Mouse (Mus musculus): Measurements from ENCODE around the gene Stk16. TPM values are rescaled to one million over a fixed set of nuclear protein-coding genes. Genes with fewer than 3 reads are reported as not detected.

Stk16 gene
- polyA plus RNA-seq (2015; fragmentation: Nextera tagmentation; extraction: Ambion mirVana): 108 and 120 TPM in 2 replicates

GRCm38 (mm10) chr1:75210136-75211087 lies at the start of gene Stk16, which contains the start of gene Glb1l:
Gene Stk16, plus strand, starts transcription at chr1:75210838.
Gene Glb1l, minus strand, starts transcription at chr1:75210813.
- peak within 1 kb of the TSS; percentile 87 for H3K4me2 ChIP-seq (ENCODE audit: low read depth, low read length)
- H3K36me3 ChIP-seq (ENCODE audit: control insufficient read depth, insufficient read depth, low read length): peaks cover 14% of the 10 kb centered on the region
- H3K9me3 ChIP-seq (ENCODE audit: control insufficient read depth, low read length): no peaks in the 10 kb centered on the region
- WGBS: 5% methylated on average over 42 of the region's 42 CpGs
- no peaks in the 10 kb centered on the region for H3K27me3 ChIP-seq (replicated peaks; ENCODE audit: control insufficient read depth, insufficient read depth, low read length)
- 0 out of 2 replicates have a peak within 1 kb of the TSS, but pooled peaks have one; percentile 42 for H3K27ac ChIP-seq (ENCODE audit: low read length)
- peak; percentile 86 for ATAC-seq
- peaks cover 55% of the 10 kb centered on the region for H3K4me1 ChIP-seq (ENCODE audit: control insufficient read depth, insufficient read depth, low read length)
- H3K4me3 ChIP-seq (ENCODE audit: low read length): peak within 1 kb of the TSS; percentile 90
- H3K9ac ChIP-seq (ENCODE audit: low read depth, low read length): peak within 1 kb of the TSS; percentile 96

GRCm38 (mm10) chr1:75168093-75168471 lies 42.6 kb upstream of the Stk16 start:
- peak; percentile 31 for ATAC-seq
- H3K27me3 ChIP-seq (replicated peaks; ENCODE audit: control insufficient read depth, insufficient read depth, low read length): no peaks in the 10 kb centered on the region
- peak overlapping the region; percentile 89 for H3K4me2 ChIP-seq (ENCODE audit: low read depth, low read length)
- H3K36me3 ChIP-seq (ENCODE audit: control insufficient read depth, insufficient read depth, low read length): peaks cover 7% of the 10 kb centered on the region
- peak overlapping the region; percentile 88 for H3K4me3 ChIP-seq (ENCODE audit: low read length)
- no peaks in the 10 kb centered on the region for H3K9me3 ChIP-seq (ENCODE audit: control insufficient read depth, low read length)
- peak overlapping the region; percentile 17 for H3K27ac ChIP-seq (ENCODE audit: low read length)
- peaks cover 13% of the 10 kb centered on the region for H3K4me1 ChIP-seq (ENCODE audit: control insufficient read depth, insufficient read depth, low read length)
- 7% methylated on average over 7 of the region's 7 CpGs for WGBS
- H3K9ac ChIP-seq (ENCODE audit: low read depth, low read length): peak overlapping the region; percentile 90

- Histone ChIP-seq H3K9me3 (ENCODE audit: control insufficient read depth, low read length) (no peaks in the 10 kb centered on the region), H3K27me3 (replicated peaks; ENCODE audit: control insufficient read depth, insufficient read depth, low read length) (no peaks in the 10 kb centered on the region), H3K36me3 (ENCODE audit: control insufficient read depth, insufficient read depth, low read length) (peaks cover 7% of the 10 kb centered on the region), H3K4me3 (ENCODE audit: low read length) (peak within 1 kb of the TSS; percentile 88), H3K9ac (ENCODE audit: low read depth, low read length) (peak within 1 kb of the TSS; percentile 90), H3K4me1 (ENCODE audit: control insufficient read depth, insufficient read depth, low read length) (peaks cover 13% of the 10 kb centered on the region), H3K4me2 (ENCODE audit: low read depth, low read length) (peak within 1 kb of the TSS; percentile 89), H3K27ac (ENCODE audit: low read length) (peak within 1 kb of the TSS; percentile 93)
- 2% methylated on average over 59 of the region's 59 CpGs for WGBS
- peak; percentile 99 for ATAC-seq
These were observed 41.9 kb upstream of the Stk16 start, which contains the start of gene Zfand2b for GRCm38 (mm10) chr1:75168472-75169464. Gene Zfand2b, plus strand, starts transcription at chr1:75168646.

GRCm38 (mm10) chr1:75179334-75180104 lies 31.1 kb upstream of the Stk16 start:
- Histone ChIP-seq H3K27me3 (replicated peaks; ENCODE audit: control insufficient read depth, insufficient read depth, low read length) (no peaks in the 10 kb centered on the region), H3K4me3 (ENCODE audit: low read length) (peak overlapping the region; percentile 63), H3K9ac (ENCODE audit: low read depth, low read length) (peak overlapping the region; percentile 75), H3K36me3 (ENCODE audit: control insufficient read depth, insufficient read depth, low read length) (peaks cover 18% of the 10 kb centered on the region), H3K27ac (ENCODE audit: low read length) (peak overlapping the region; percentile 39; the same call in 1 of the 2 replicates), H3K4me2 (ENCODE audit: low read depth, low read length) (peak overlapping the region; percentile 95), H3K9me3 (ENCODE audit: control insufficient read depth, low read length) (0 out of 2 replicates have a peak, but pooled peaks cover 3% of the 10 kb centered on the region), H3K4me1 (ENCODE audit: control insufficient read depth, insufficient read depth, low read length) (peaks cover 21% of the 10 kb centered on the region)
- peak; percentile 42 for ATAC-seq
- WGBS: 6% methylated on average over 23 of the region's 23 CpGs

GRCm38 (mm10) chr1:75180105-75180590 lies 30.5 kb upstream of the Stk16 start, which contains the start of gene Abcb6:
Gene Abcb6, minus strand, starts transcription at chr1:75180392.
- Histone ChIP-seq H3K36me3 (ENCODE audit: control insufficient read depth, insufficient read depth, low read length) (peaks cover 23% of the 10 kb centered on the region), H3K4me2 (ENCODE audit: low read depth, low read length) (peak within 1 kb of the TSS; percentile 95), H3K4me1 (ENCODE audit: control insufficient read depth, insufficient read depth, low read length) (peaks cover 21% of the 10 kb centered on the region), H3K27me3 (replicated peaks; ENCODE audit: control insufficient read depth, insufficient read depth, low read length) (no peaks in the 10 kb centered on the region), H3K4me3 (ENCODE audit: low read length) (peak within 1 kb of the TSS; percentile 63), H3K9ac (ENCODE audit: low read depth, low read length) (peak within 1 kb of the TSS; percentile 75), H3K9me3 (ENCODE audit: control insufficient read depth, low read length) (0 out of 2 replicates have a peak, but pooled peaks cover 3% of the 10 kb centered on the region), H3K27ac (ENCODE audit: low read length) (peak within 1 kb of the TSS; percentile 63)
- WGBS: 0% methylated on average over 31 of the region's 31 CpGs
- peak; percentile 94 for ATAC-seq

- H3K36me3 ChIP-seq (ENCODE audit: control insufficient read depth, insufficient read depth, low read length): peaks cover 28% of the 10 kb centered on the region
- 0 out of 2 replicates have a peak, but pooled peaks cover 3% of the 10 kb centered on the region for H3K9me3 ChIP-seq (ENCODE audit: control insufficient read depth, low read length)
- H3K9ac ChIP-seq (ENCODE audit: low read depth, low read length): 0 out of 2 replicates have a peak overlapping the region, but pooled peaks have one; percentile 75
- peak; percentile 60 for ATAC-seq
- peak overlapping the region; percentile 63 for H3K27ac ChIP-seq (ENCODE audit: low read length)
- H3K4me1 ChIP-seq (ENCODE audit: control insufficient read depth, insufficient read depth, low read length): peaks cover 21% of the 10 kb centered on the region
- WGBS: 28% methylated on average over 7 of the region's 7 CpGs
- peak overlapping the region; percentile 63 for H3K4me3 ChIP-seq (ENCODE audit: low read length)
- peak overlapping the region; percentile 95 for H3K4me2 ChIP-seq (ENCODE audit: low read depth, low read length)
- H3K27me3 ChIP-seq (replicated peaks; ENCODE audit: control insufficient read depth, insufficient read depth, low read length): no peaks in the 10 kb centered on the region
These were observed 29.9 kb upstream of the Stk16 start for GRCm38 (mm10) chr1:75180741-75181140.

- Histone ChIP-seq H3K4me1 (ENCODE audit: control insufficient read depth, insufficient read depth, low read length) (peaks cover 21% of the 10 kb centered on the region), H3K27ac (ENCODE audit: low read length) (no peak overlapping the region), H3K9me3 (ENCODE audit: control insufficient read depth, low read length) (0 out of 2 replicates have a peak, but pooled peaks cover 3% of the 10 kb centered on the region), H3K4me3 (ENCODE audit: low read length) (no peak overlapping the region), H3K27me3 (replicated peaks; ENCODE audit: control insufficient read depth, insufficient read depth, low read length) (no peaks in the 10 kb centered on the region), H3K36me3 (ENCODE audit: control insufficient read depth, insufficient read depth, low read length) (peaks cover 35% of the 10 kb centered on the region), H3K4me2 (ENCODE audit: low read depth, low read length) (no peak overlapping the region), H3K9ac (ENCODE audit: low read depth, low read length) (no peak overlapping the region)
- 82% methylated on average over 4 of the region's 4 CpGs for WGBS
- no peak for ATAC-seq
These were observed 29.2 kb upstream of the Stk16 start for GRCm38 (mm10) chr1:75181377-75181870.

GRCm38 (mm10) chr1:75182160-75182559 lies 28.5 kb upstream of the Stk16 start:
- Histone ChIP-seq H3K4me1 (ENCODE audit: control insufficient read depth, insufficient read depth, low read length) (peaks cover 21% of the 10 kb centered on the region), H3K9me3 (ENCODE audit: control insufficient read depth, low read length) (0 out of 2 replicates have a peak, but pooled peaks cover 3% of the 10 kb centered on the region), H3K9ac (ENCODE audit: low read depth, low read length) (no peak overlapping the region), H3K36me3 (ENCODE audit: control insufficient read depth, insufficient read depth, low read length) (peaks cover 41% of the 10 kb centered on the region), H3K4me2 (ENCODE audit: low read depth, low read length) (no peak overlapping the region), H3K27me3 (replicated peaks; ENCODE audit: control insufficient read depth, insufficient read depth, low read length) (no peaks in the 10 kb centered on the region), H3K4me3 (ENCODE audit: low read length) (no peak overlapping the region), H3K27ac (ENCODE audit: low read length) (no peak overlapping the region)
- 74% methylated on average over 4 of the region's 4 CpGs for WGBS
- no peak for ATAC-seq
